Mouse (Mus musculus) natural killer cell, adult 2 months (primary cell): ENCODE measurements around the gene Pdzrn4.
"Not testable (repeated sequence)": the region's sequence is repeated elsewhere in the genome, so short reads cannot be mapped to it uniquely, and the experiment has no call there.

Experiments used
- DNase-seq, 2 experiments: peaks; one replicate each; pipeline ENCODE4 v3.0.0; 2022; ENCODE audit warnings: low spot score in 2 of 2

Gene Pdzrn4

DNA sequence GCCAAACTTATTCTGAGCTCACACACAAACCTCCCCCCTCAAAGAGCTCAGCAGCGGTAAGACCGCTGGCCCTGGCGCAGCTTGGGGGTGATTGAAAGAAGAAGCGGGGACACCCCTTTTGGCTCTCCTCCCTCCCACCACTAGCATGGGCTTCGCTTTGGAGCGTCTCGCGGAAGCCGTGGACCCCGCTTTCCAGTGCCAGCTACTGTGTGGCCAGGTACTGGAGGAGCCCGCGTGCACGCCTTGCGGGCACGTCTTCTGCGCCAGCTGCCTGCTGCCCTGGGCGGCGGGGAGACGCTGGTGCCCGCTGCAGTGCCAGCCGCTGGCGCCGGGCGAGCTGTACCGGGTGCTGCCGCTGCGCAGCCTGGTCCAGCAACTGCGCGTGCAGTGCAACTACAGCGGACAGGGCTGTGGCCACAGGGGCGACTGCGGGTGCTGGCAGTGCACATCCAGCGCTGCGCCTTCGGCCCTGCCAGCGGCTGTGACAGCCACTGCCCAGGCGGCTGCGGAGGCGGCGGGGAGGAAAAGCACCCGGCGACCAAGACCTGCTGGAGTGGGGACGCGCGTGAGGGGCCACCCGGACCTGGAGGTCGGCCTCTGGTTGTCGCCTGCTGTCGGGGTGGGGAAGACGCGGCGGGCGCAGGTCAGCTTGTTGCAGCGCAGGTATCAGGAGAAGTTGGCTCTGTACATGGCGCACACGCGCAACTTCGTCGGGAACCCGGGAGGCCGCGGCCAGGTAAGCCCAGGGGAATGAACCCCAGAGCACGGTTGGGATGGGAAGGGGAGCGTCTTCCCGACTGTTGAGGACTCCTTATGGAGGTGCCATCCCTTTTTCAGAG lies at the start of gene Pdzrn4:
TSS of gene Pdzrn4 (plus strand) at position 112 of the 839 bp plus-strand sequence.
- DNase-seq = no peak

DNA sequence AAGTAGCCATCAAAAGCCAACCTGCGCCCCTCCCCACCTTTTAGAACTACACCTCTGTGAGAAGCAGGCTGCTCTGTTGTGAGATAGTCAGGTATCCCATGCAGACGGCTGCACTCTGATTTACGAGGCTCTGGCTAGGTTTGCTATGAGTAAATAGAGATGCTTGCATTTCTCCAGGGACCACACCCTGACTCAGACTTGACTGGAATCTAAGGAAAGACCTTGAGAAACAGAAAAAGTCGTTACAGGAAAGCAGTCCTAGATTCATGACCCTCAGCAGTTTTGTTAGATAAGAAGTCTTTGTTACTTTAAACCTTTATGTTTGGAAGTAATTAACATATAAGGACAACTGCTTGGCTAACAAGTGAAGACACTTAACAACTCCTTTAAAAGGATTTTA lies 49.3 kb upstream of the Pdzrn4 start:
- no peak for DNase-seq

DNA sequence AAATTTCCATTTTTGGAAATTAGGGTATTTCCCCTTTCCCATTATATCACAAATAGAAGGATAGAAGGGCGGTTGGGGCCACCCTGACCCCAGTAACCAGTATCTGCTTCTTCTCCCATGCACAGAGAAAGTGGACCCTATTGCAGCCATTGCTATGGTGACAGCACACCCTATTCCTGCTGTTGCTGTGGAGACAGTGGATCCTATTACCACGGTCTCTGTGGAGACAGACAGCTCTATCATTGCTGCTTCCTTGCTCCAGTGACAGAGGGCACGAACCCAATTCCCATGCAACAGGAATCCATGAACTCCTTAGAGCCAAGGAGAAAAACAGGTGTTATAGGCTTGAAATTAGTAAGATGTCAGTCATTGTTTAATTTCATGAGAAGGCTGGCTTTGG lies 48.8 kb upstream of the Pdzrn4 start:
- no peak for DNase-seq

DNA sequence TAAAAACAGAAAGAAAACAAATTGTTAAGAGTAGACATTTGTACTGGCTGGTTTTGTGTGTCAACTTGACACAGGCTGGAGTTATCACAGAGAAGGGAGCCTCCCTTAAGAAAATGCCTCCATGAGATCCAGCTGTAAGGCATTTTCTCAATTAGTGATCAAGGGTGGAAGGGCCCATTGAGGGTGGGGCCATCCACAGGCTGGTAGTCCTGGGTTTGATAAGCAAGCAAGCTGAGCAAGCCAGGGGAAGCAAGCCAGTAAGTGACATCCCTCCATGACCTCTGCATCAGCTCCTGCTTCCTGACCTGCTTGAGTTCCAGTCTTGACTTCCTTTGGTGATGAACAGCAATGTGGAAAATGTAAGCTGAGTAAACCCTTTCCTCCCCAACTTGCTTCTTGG lies 48.2 kb upstream of the Pdzrn4 start:
- DNase-seq = not testable (repeated sequence)

DNA sequence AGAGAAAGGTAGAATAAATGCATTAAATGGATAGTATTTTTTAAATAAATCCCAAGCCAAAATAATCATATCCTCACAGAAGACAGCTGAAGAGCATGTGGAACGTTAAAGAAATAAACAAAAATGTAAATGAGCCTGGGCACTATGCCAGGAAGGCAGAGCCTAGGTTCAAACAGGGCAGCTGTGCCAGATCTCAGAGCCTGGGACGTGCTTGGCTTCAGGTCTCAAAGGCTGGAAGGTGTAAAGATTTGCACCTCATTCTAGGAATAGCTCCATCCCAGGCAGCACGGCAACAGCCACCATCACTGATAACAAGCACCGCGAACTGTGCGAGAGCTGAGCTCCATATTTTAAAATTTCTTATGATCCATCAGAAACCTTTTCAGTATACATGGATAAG lies 32.5 kb upstream of the Pdzrn4 start:
- DNase-seq = no peak

DNA sequence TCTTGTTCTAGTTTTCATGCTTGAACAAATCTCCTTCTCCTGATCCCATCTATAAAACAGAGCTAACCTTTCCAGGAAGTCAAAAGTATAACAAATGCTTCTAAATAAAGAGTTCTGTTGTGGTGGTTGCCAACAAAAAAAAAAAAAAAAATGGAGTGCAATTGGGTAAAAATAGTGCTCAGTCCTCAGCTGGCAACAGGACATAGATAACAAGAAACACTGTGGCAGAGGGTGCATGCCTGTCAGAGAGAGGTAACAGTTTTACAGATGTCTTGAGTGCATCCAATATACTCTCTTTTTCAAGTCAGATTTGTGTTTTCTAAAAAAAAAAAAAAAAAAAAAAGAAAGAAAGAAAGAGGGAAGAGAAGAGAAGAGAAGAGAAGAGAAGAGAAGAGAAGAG lies 32.1 kb upstream of the Pdzrn4 start:
- no peak for DNase-seq

DNA sequence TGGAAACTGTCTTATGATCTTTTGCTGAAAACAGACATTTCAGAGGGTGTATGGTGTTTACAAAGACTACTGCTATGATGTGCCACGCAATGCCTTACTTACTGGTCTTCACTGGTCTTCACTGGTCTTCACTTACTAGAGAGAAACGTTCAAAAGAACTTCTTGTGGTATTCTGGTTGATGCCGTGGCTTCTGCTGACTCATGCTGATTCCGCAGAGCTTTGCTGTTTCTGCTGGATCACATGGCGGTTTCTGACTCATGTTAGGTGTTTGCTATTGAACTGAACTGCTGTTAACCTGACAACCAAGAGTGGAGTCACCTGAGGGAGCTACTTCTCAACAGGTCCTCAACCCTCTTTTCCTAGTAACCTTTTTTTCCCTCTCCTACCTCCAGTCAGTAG lies 1.9 kb upstream of the Pdzrn4 start:
- no peak for DNase-seq

DNA sequence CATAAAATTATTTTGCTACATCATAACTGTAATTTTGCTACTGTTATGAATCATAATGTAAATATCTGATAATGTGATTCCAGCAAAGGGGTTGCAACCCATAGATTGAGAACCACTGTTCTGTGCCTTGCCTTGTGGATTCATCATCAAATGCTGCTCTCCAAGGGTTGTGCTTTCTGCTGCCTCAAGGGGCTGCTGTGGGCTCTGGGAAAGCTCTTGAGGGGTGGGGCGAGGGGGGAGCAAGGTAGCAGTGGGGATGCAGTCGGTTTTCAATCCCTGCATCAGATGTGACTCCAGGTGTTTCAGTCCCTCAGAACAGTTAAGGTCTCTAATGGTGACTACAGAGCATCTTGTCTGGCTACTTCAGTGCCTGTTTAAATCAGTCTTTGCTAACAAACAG lies 2.1 kb downstream of the Pdzrn4 start:
- DNase-seq = no peak

DNA sequence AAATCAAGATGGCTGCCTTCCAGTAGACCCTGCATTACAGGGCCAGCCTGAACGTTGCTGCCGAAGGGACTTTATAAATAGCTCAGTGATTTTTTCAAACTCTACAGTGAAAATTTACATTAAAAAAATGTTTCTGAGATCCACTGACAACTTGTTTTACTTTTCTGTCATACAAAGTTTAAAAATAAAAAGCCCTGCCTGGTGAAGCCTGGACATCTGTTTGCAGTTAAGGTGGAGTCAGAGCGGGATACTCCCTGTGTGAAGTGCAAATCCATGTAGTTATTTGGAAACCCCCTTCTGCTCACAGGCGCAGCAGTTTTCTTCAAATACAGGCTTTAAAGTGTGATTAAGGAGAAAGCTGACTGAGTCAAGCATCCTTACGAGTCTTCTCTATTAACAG lies 2.6 kb downstream of the Pdzrn4 start:
- DNase-seq = no peak

DNA sequence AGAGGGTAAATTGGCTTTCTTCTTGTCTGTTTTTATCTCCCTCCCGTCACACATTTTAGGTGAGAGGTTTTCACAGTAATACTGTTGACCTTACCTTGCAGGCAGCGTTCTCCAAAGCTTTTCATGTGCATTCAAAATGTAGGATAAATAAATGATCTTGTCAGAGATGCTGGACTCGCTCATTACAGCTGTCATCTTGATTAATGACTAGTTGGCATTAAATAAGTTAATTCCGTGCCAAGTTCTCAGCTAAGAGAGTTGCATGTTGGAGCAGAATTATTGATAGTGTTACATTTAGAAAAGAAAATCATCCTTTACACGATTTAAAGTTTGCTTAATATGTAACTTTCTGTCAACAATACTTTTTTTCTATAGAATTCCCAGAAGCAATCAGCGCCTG lies 4.9 kb downstream of the Pdzrn4 start:
- DNase-seq = no peak

DNA sequence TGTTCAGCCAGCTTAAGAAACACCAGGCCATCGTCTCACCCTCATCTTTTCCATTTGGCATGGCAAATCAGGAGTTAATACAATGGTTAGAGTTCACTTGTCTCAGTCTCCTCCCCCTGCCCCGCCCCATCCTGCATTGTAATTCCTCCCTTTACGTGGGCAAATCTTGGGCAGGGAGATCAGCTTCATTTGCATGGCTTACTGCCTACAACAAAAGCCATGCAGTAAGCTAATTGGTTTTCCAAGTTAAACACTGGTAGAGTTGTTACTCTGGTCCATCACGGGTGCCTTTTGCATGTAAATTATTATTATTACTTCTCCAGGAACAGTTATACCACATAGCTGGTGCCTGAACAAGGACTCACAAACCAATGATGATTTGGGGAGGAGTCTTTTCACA lies 18.6 kb downstream of the Pdzrn4 start:
- no peak for DNase-seq

DNA sequence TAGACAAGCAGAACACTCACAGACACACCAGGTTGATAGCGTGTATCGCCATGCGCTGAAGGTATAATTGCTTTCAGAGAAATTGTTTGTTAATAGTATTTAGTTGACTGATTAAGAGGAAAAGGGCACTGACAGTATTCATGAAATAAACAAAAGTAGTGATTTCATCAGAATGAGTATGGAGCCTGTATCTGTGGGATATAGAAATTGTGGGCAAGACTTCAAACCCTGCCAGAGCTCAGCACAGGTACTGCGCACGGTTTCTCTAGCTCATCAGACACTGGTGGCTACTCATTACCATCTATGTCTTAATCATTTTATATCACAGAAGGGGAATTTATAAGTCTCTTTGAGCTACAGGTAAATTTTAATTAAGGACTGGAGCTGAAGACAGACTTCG lies 19.5 kb downstream of the Pdzrn4 start:
- DNase-seq = no peak

DNA sequence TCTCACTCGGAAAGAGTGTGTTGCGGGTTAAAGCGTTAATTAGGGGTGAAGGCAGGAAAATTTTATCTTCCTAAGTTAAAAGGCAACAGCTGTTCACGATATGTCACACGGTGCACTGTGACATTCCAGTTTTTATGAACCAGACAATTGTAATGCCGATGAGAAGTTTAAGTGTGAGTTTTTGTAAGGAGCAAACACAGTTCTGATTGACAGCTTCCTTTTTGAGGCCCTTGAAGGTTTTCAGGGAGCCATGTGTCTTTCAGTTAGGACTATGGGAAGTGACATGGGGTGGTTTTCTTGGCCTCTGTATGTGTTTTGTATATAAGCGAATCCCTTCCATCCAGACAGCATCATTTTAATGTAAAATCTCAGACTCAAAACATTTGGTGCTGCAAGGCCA lies 20.0 kb downstream of the Pdzrn4 start:
- DNase-seq = no peak

DNA sequence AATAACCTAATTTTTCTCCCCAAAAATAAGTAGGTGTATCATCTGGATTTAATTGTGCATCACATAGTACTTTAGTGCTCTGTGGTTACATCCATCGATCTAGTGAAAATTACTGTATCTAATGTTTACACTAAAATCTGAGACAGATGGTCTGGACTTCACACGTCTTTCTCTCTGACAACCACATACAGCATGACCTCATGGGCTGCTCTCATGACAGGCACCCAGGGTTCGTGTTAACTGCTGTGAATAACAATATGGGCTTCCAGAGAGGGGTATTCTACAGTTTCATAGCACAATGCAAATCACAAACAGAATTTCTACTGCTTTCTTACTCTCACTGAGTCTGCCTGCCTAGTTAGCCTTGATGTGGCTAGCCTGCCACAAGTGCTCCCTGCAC lies 20.4 kb downstream of the Pdzrn4 start:
- no peak for DNase-seq

DNA sequence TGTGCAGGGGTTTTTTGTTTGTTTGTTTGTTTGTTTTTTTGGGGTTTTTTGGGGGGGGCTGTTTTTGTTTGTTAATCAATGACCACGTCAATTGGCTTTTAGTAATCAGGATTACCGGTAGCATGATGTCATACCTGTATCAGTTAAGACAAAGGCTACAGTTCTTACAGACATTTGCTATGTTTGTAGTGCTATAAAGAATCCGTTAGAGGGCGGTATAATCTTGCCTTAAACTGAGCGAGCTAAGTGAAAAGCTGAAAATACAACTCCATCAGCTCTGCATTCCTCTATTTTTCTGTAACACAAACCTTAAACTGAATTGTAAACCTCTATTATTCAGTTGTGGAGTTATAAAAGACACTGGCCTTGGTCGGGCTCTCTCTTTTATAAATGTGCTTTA lies 37.9 kb downstream of the Pdzrn4 start:
- DNase-seq = no peak

DNA sequence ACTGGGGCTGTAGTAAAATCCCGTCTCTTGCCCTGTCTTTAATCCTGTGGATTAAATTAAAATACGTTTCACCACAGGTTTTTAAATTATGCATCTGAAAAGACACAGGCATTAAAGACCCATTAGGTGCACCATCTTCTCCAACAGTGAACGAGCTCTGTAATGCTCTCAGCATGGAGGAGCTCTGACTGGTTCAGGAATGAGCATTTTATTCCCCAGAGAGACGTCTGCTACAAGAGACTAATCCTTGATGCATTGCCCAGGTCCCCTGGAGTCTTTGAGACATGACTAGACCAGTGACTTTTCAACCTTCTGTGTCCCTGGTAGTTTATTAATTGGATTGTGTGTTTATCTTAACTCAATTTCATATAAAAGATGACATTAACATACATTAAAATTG lies 38.6 kb downstream of the Pdzrn4 start:
- DNase-seq = no peak

DNA sequence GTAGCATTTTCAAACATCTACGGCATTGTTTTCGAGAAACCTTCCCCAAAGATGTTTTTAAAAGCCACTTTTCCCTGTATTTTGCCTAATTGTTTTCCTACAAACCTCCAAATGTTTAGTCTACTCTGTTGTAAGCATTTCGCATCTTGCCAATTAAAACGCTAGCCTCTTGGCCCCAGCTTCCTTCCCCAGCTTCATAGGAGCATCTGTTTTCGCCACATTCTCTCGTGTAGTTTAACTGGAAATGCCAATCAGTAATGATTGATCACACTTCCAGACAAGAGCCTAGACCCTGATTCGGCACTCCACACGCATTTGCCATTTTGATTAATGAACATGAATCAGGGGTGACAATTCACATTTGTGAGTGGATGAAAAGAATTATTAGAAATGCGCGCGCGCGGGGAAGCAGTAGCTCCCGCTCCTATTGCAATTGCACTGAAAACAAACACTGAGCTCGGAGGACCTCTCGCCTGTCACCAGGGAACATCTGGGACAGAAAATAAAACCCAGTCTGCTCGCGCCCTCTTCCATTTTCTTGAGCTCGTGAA lies 45.0 kb downstream of the Pdzrn4 start:
- DNase-seq = no peak

DNA sequence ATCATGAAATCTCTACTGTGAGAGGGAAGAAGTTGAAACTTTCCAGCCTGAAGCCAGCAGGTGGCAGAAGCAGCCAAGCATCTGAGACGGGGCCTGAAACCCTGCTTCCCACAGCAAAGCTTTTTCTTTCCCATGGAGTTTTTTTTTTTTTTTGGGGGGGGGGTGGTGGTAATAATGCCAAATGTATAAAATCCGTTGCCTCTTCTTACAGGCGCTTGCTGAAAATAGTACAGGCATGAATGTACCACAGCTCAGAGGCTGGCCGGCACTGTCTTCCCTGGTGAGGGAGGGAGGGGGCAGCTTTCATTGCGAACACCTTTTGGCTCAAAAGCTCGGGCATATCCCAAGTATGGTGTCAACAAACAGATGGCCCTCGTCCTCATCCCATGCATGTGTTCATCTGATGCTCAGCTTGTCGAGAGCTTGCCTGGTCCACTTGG lies 51.0 kb downstream of the Pdzrn4 start:
- no peak for DNase-seq

DNA sequence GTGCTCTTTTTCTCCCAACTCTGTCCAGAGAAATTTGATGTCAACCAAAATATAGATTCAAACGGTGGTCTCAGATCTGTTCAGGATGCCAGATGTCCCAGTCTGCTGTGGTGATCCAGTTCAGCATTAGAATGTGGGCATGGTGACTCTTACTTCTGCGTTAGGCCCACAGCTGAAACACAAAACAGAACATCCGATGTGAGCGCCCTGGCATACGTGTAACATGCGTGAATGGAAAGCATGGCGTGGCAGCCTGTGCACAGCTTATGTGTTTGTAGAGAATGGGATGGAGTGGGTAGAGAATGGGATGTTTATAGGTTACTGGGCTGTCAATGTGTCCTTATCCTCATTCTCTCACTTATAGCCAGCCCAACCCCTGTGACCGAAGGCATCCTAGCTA lies 52.4 kb downstream of the Pdzrn4 start:
- DNase-seq = no peak

DNA sequence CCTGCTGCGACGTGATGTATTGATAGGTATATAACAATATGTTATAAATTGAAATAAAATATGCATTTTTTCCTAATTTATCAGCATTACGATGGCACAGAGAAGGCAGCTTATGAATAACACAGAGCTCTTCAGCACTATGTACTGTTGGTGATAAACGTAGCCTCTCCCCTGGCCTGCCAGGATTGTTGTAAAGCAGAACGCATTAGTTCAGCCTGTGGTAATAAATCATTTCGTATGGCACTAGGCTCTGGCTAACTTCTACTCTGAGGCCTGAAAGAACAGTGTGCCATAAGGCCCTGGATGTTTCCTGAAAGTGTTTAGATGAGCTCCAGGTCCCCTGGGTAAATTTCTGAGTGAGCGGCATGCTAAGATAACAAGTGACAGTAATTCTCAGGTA lies 55.9 kb downstream of the Pdzrn4 start:
- no peak for DNase-seq

DNA sequence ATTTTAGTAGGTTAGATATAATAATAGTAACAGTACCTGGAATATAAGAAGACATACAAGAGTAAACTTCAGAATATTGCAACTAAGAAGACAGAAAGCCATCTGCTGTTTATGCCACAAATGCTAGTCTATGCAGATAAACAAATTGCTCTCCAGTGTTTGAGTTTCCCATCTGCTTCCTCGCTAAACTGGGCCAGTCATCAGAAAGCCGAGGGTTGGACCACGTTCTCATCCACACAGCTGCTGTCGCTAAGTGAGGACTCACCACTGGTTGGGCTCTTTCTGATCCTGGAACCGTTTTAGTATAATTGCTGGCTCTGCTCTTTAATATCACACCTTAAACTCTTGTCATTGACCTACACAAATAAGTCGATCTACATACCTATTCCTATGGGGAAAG lies 85.5 kb downstream of the Pdzrn4 start:
- no peak for DNase-seq

DNA sequence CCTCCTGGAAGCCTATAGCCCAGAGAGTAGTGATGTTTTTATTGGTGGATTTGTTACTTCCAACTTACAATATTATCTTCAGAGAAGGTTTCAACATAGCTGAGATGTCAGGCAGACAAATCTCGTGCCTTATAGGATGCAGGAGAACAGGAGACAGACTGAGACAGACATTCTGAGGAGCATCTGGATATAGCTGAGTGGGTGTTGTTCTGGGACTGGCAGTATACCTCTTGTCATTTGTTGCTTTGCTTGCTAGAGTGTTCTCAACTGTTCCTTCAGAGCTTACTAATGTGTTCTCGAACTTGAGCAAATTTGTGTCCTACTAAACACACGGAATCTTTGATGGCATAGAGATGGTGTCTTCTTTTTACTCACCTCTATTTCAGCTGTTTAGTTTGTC lies 94.7 kb downstream of the Pdzrn4 start:
- DNase-seq = no peak

DNA sequence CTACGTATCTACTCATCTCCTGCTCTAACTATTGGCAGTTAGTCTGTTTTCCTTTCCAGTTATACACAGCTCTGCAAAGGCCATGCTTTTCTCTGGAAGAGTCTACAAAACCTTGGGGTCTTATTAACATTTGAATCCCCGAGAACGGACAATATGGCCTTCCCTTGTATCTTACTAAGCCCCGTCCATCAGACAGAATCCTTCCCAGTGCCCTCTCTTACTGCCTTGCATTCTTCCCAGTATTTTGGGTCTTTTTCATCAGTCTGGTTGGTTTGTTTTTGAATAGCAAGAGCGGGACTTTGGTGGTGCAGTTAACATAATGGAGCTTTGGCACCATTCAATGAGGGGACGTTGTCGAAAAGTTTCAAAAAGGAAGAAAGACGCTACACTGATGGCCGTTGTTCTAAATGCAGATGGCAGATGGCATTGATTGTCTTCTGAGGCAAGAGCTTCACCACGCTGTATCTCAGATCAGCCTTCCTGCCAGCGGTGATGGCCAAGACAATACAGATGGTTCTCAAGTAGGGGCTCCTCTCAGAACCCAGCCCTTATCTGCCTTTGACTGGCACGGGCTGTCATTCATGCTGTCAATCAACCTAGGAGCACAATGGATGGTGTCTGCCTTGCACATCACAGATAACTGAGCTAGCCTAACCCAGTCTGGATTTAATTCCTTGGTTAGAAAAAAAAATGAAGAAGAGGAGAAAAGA lies 98.9 kb downstream of the Pdzrn4 start:
- DNase-seq = no peak
